Mouse (Mus musculus): Measurements from ENCODE around the gene Nlk. TPM values are rescaled to one million over a fixed set of nuclear protein-coding genes. Genes with fewer than 3 reads are reported as not detected.
"Not testable (repeated sequence)": the region's sequence is repeated elsewhere in the genome, so short reads cannot be mapped to it uniquely, and the experiment has no call there.

Nlk gene
- total and polyA plus RNA-seq, 3 experiments: 14.8 to 22.4 (median 20.4) TPM

- H3K9me3 ChIP-seq (replicated peaks; ENCODE audit: low read length); H3K79me2 ChIP-seq (replicated peaks; ENCODE audit: control insufficient read depth, extremely low read depth, insufficient read depth, poor library complexity, severe bottlenecking); H3K4me2 ChIP-seq (ENCODE audit: insufficient read depth, low read depth, poor library complexity, severe bottlenecking); H3K27me3 ChIP-seq (replicated peaks); H3K27ac ChIP-seq (ENCODE audit: insufficient read depth, low read depth); H3K4me3 ChIP-seq (replicated peaks in 1 of 3; ENCODE audit: low read depth in 2 of 3, low read length in 2 of 3, poor library complexity in 1 of 3); H3K4me1 ChIP-seq (ENCODE audit: control insufficient read depth in 1 of 2, insufficient read depth in 2 of 2); dilution Hi-C loops (cut with MboI; ENCODE audit: extremely low pct_ligation_motif_present, extremely low pct_unique_long_range_greater_than_20kb, low sequenced_read_pairs); DNase-seq (ENCODE audit: extremely low read depth); H3K9ac ChIP-seq (ENCODE audit: insufficient read depth, low read depth): not testable (repeated sequence)
- H3K36me3 ChIP-seq (replicated peaks in 1 of 2; ENCODE audit: control insufficient read depth in 1 of 2, insufficient read depth in 1 of 2, low read length in 1 of 2): peaks cover 24 to 78% of the 10 kb centered on the region in 2 experiments
- TF ChIP-seq TBP (conservative IDR thresholded peaks at IDR 0.05; ENCODE audit: low read depth, low read length): peak; percentile 59; the same call in 1 of the 2 replicates
- in situ Hi-C loops (cut with MboI; ENCODE audit: low pct_ligation_motif_present, low pct_unique_long_range_greater_than_20kb, low sequenced_read_pairs): loop anchor here (25.0 kb wide), 1 partner anchor 638 kb away; no protein-coding TSS in a partner anchor
These were observed 123.1 kb downstream of the Nlk start for GRCm38 (mm10) chr11:78574031-78574430.

GRCm38 (mm10) chr11:78571854-78572253, 125.3 kb downstream of the Nlk start:
- Histone ChIP-seq H3K27ac (ENCODE audit: insufficient read depth, low read depth) (no peak overlapping the region), H3K4me3 (replicated peaks in 1 of 3; ENCODE audit: low read depth in 2 of 3, low read length in 2 of 3, poor library complexity in 1 of 3) (no peak overlapping the region), H3K4me2 (ENCODE audit: insufficient read depth, low read depth, poor library complexity, severe bottlenecking) (no peak overlapping the region), H3K27me3 (replicated peaks) (no peaks in the 10 kb centered on the region), H3K9ac (ENCODE audit: insufficient read depth, low read depth) (no peak overlapping the region), H3K4me1 (ENCODE audit: control insufficient read depth in 1 of 2, insufficient read depth in 2 of 2) (no peaks in the 10 kb centered on the region), H3K36me3 (replicated peaks in 1 of 2; ENCODE audit: control insufficient read depth in 1 of 2, insufficient read depth in 1 of 2, low read length in 1 of 2) (peaks cover 20 to 73% of the 10 kb centered on the region in 2 experiments), H3K79me2 (replicated peaks; ENCODE audit: control insufficient read depth, extremely low read depth, insufficient read depth, poor library complexity, severe bottlenecking) (no peaks in the 10 kb centered on the region), H3K9me3 (replicated peaks; ENCODE audit: low read length) (no peaks in the 10 kb centered on the region)
- dilution Hi-C loops (cut with MboI; ENCODE audit: extremely low pct_ligation_motif_present, extremely low pct_unique_long_range_greater_than_20kb, low sequenced_read_pairs): no loop called here
- in situ Hi-C loops (cut with MboI; ENCODE audit: low pct_ligation_motif_present, low pct_unique_long_range_greater_than_20kb, low sequenced_read_pairs): loop anchor here (25.0 kb wide), 1 partner anchor 640 kb away; no protein-coding TSS in a partner anchor
- no peak for DNase-seq (ENCODE audit: extremely low read depth)
- TF ChIP-seq USF1 (IDR thresholded peaks at IDR 0.05; ENCODE audit: low read depth, low read length) (no peak), ZKSCAN1 (IDR thresholded peaks at IDR 0.05; ENCODE audit: borderline replicate concordance, low read depth, low read length) (no peak), KAT2A (IDR thresholded peaks at IDR 0.05; ENCODE audit: insufficient replicate concordance, low read length) (no peak), POLR2A (IDR thresholded peaks at IDR 0.05; ENCODE audit: low read depth, low read length) (no peak), ELF1 (IDR thresholded peaks at IDR 0.05; ENCODE audit: low read depth, low read length) (no peak), RAD21 (IDR thresholded peaks at IDR 0.05; ENCODE audit: low read depth, low read length) (no peak), MYC (IDR thresholded peaks at IDR 0.05; ENCODE audit: low read depth, low read length) (no peak), NELFE (IDR thresholded peaks at IDR 0.05; ENCODE audit: low read depth, low read length) (no peak), MXI1 (IDR thresholded peaks at IDR 0.05; ENCODE audit: low read depth, low read length) (no peak), ZMIZ1 (IDR thresholded peaks at IDR 0.05; ENCODE audit: low read depth, low read length) (no peak), ZC3H11A (IDR thresholded peaks at IDR 0.05; ENCODE audit: low read depth, low read length) (no peak), MEF2A (IDR thresholded peaks at IDR 0.05; ENCODE audit: borderline replicate concordance, low read depth, low read length) (no peak), SIN3A (IDR thresholded peaks at IDR 0.05; ENCODE audit: low read length) (no peak), E2F4 (IDR thresholded peaks at IDR 0.05; ENCODE audit: insufficient replicate concordance, low read depth, low read length) (no peak), TBP (conservative IDR thresholded peaks at IDR 0.05; ENCODE audit: low read depth, low read length) (no peak), EP300 (IDR thresholded peaks at IDR 0.05; ENCODE audit: low read length) (no peak), POLR2AphosphoS2 (IDR thresholded peaks at IDR 0.05; ENCODE audit: low read depth, low read length) (no peak)
